Mouse (Mus musculus) kidney, embryonic 16.5 days (tissue): ENCODE data around the gene Plekha6. TPM values are rescaled to one million over a fixed set of nuclear protein-coding genes. Genes with fewer than 3 reads are reported as not detected.

Source experiments
- ATAC-seq: fragments of 200-750 bp; cut with Nextera tagmentation; 2 replicates; pipeline ENCODE4 v1.8.0; 2017; ENCODE audit warnings: moderate TSS enrichment; ENCODE audit not compliant: low FRiP score, low TSS enrichment
- H3K27ac ChIP-seq: fragments of 300-500 bp; sonication (generic); 2 replicates; pipeline ENCODE4 v1.5.1; 2014; ENCODE audit warnings: low read length
- H3K27me3 ChIP-seq: fragments of 300-500 bp; sonication (generic); 2 replicates; pipeline ENCODE4 v1.6.1; 2014; ENCODE audit warnings: low read length, control low read depth, mixed read lengths; ENCODE audit not compliant: insufficient read depth
- H3K36me3 ChIP-seq: fragments of 300-500 bp; sonication (generic); 2 replicates; pipeline ENCODE4 v1.6.1; 2014; ENCODE audit warnings: low read length, control low read depth, mixed read lengths; ENCODE audit not compliant: insufficient read depth
- H3K4me1 ChIP-seq: fragments of 300-500 bp; sonication (generic); 2 replicates; pipeline ENCODE4 v1.6.1; 2014; ENCODE audit warnings: low read length, control low read depth, mixed read lengths; ENCODE audit not compliant: insufficient read depth
- H3K4me2 ChIP-seq: fragments of 300-500 bp; sonication (generic); replicated peaks from 2 replicates; pipeline ENCODE4 v1.6.1; 2014; ENCODE audit warnings: low read depth, low read length
- H3K4me3 ChIP-seq: fragments of 300-500 bp; sonication (generic); 2 replicates; pipeline ENCODE4 v1.5.1; 2014; ENCODE audit warnings: mild to moderate bottlenecking, low read length
- H3K9ac ChIP-seq: fragments of 300-500 bp; sonication (generic); replicated peaks from 2 replicates; pipeline ENCODE4 v1.6.1; 2014; ENCODE audit warnings: low read length
- H3K9me3 ChIP-seq: fragments of 300-500 bp; sonication (generic); 2 replicates; pipeline ENCODE4 v1.6.1; 2016; ENCODE audit warnings: low read length, control low read depth
- WGBS: fragments of 180-500 bp; shearing (Covaris S2); extraction: QIAGEN DNeasy Blood & Tissue Kit; methylation state at CpG from one replicate; pipeline ENCODE4 v1.1.7; 2014; 5-methylcytosine and 5-hydroxymethylcytosine counted together
- polyA plus RNA-seq: library from polyadenylated mRNA; unstranded; fragments of >200 nt; fragmentation: Nextera tagmentation; extraction: Ambion mirVana; gene quantifications from 2 replicates; pipeline ENCODE4 v1.2.1, GENCODE M21; 2015

Gene Plekha6
- polyA plus RNA-seq, 1 experiment from 2014 or later: 9.7 TPM

DNA sequence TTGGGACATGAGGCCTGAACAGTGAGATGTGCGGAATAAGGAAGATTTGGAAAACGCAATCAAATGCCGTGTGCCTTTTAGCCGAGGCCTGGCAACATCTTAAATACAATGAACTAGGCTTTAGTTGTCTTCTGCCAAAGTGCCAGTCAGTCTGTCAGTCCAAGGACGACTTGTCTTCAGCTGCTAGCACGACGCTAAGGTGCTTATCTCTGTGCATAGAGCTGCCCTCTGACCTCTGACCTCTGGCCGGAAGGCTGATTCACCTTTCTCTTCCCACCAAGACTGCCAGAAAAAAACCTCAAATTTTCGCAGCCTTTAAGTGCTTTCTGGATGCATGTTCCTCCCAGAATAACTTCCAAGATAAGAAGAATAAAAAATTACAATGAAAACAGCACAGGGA lies 36.7 kb upstream of the Plekha6 start:
- WGBS: 70% methylated on average over 9 of the region's 9 CpGs
- H3K9ac ChIP-seq: no peak overlapping the region
- H3K27me3 ChIP-seq: no peaks in the 10 kb centered on the region
- no peak overlapping the region for H3K4me2 ChIP-seq
- no peak for ATAC-seq
- H3K4me1 ChIP-seq: peaks cover 25% of the 10 kb centered on the region
- no peak overlapping the region for H3K4me3 ChIP-seq
- H3K9me3 ChIP-seq: 0 out of 2 replicates have a peak, but pooled peaks cover 3% of the 10 kb centered on the region
- H3K27ac ChIP-seq: no peak overlapping the region
- no peaks in the 10 kb centered on the region for H3K36me3 ChIP-seq

DNA sequence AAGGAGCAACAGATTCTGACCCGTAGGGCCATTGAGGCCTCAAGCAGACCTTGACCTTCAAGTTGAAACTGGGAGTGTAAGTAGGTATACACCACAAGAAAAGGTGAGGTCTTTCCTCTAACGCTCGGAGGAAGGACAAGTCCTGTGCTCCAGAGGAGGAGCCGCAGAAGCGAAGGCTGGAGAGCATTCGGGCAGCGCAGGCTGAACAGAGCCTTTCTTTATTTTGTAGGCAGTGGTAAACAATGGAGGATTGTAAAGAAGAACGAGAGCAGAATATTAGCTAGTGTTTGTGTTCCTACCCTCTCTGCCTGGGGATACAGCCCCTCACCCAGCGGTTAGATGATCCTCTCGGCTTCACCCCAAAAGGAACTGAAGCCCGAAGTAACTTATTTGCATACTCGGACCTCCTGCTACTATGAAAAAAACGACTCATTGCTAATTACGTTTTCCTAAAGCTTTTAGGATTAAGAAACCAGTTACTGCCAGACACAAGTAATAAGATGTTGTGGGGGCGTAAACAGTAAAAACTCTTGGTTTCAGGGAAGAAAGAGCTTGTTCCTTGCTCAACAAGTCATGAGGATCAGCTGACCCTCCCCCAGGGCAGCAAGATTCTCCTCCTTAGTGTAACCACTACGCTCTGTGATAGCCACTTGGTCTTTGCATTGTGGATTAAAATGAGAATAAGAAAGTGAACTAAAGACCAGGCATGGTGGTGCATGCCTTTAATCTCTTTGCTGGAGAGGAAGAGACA lies 34.4 kb upstream of the Plekha6 start:
- Histone ChIP-seq H3K36me3 (no peaks in the 10 kb centered on the region), H3K9me3 (0 out of 2 replicates have a peak, but pooled peaks cover 3% of the 10 kb centered on the region), H3K27ac (peak overlapping the region; percentile 99), H3K4me3 (no peak overlapping the region), H3K9ac (0 out of 2 replicates have a peak overlapping the region, but pooled peaks have one; percentile 3), H3K27me3 (no peaks in the 10 kb centered on the region), H3K4me1 (peaks cover 15% of the 10 kb centered on the region), H3K4me2 (no peak overlapping the region)
- WGBS: 41% methylated on average over 16 of the region's 16 CpGs
- no peak for ATAC-seq

GRCm38 (mm10) chr1:133130638-133131560 lies 33.1 kb upstream of the Plekha6 start, which contains the start of gene Ppp1r15b:
TSS of gene Ppp1r15b (plus strand) at chr1:133131143.
- under 1% methylated on average over 72 of the region's 72 CpGs for WGBS
- no peaks in the 10 kb centered on the region for H3K36me3 ChIP-seq
- peaks cover 25% of the 10 kb centered on the region for H3K4me1 ChIP-seq
- peak; percentile 99 for ATAC-seq
- H3K4me2 ChIP-seq: peak within 1 kb of the TSS; percentile 90
- peak within 1 kb of the TSS; percentile 99 for H3K9ac ChIP-seq
- H3K9me3 ChIP-seq: no peaks in the 10 kb centered on the region
- H3K4me3 ChIP-seq: peak within 1 kb of the TSS; percentile 87
- H3K27me3 ChIP-seq: no peaks in the 10 kb centered on the region
- peak within 1 kb of the TSS; percentile 99 for H3K27ac ChIP-seq

- Histone ChIP-seq H3K4me3 (peak overlapping the region; percentile 87), H3K9me3 (no peaks in the 10 kb centered on the region), H3K36me3 (peaks cover 4% of the 10 kb centered on the region; the same call in 1 of the 2 replicates), H3K9ac (peak overlapping the region; percentile 99), H3K4me1 (peaks cover 31% of the 10 kb centered on the region), H3K27ac (peak overlapping the region; percentile 99), H3K4me2 (peak overlapping the region; percentile 90), H3K27me3 (no peaks in the 10 kb centered on the region)
- ATAC-seq: no peak; the same call in 1 of the 2 replicates
- under 1% methylated on average over 35 of the region's 35 CpGs for WGBS
These were observed 32.5 kb upstream of the Plekha6 start for GRCm38 (mm10) chr1:133131561-133131905.

DNA sequence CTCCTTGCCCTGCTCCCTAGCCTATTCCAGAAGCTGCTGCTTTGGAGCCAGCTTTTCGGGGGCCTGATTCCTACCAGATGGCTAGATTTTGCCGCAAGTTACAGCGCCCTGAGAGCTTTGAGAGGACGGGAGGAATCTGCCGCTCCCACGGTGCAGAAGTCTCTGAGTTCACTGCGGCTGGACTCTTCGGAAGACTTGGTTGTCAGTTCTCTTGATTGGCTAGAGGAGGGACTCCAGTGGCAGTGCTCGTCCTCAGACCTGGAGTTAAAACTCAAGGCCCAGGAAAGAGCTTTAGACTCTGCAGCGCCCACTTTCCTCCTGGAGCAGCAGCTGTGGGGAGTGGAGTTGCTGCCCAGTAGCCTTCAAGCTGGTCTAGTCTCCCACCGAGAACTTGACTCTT lies 32.1 kb upstream of the Plekha6 start:
- H3K27ac ChIP-seq: peak overlapping the region; percentile 99
- H3K9me3 ChIP-seq: no peaks in the 10 kb centered on the region
- ATAC-seq: no peak
- H3K4me3 ChIP-seq: peak overlapping the region; percentile 87
- peaks cover 8% of the 10 kb centered on the region for H3K36me3 ChIP-seq
- no peaks in the 10 kb centered on the region for H3K27me3 ChIP-seq
- 0% methylated on average over 11 of the region's 11 CpGs for WGBS
- peak overlapping the region; percentile 99 for H3K9ac ChIP-seq
- H3K4me1 ChIP-seq: peaks cover 33% of the 10 kb centered on the region
- peak overlapping the region; percentile 90 for H3K4me2 ChIP-seq

DNA sequence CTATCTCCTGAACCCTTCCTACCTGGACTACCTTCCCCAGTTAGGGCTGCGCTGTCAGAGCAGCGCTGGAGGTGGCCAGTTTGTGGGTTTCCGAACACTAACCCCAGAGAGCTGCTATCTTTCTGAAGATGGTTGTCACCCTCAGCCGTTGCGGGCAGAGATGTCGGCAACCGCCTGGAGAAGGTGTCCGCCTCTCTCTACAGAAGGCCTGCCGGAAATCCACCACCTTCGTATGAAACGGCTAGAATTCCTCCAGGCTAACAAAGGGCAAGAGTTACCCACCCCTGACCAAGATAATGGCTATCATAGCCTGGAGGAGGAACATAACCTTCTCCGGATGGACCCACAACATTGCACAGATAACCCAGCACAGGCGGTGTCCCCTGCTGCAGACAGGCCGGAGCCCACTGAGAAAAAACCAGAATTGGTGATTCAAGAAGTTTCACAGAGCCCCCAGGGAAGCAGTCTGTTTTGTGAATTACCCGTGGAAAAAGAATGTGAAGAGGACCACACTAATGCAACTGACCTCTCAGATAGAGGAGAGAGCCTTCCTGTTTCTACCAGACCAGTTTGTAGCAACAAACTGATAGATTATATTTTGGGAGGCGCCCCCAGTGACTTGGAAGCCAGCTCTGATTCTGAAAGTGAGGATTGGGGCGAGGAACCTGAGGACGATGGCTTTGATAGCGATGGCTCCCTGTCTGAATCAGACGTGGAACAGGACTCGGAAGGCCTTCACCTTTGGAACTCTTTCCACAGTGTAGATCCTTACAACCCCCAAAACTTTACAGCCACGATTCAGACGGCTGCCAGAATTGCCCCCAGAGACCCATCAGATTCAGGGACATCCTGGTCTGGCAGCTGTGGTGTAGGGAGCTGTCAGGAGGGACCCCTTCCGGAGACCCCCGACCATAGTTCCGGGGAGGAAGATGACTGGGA lies 31.4 kb upstream of the Plekha6 start:
- no peak for ATAC-seq
- Histone ChIP-seq H3K4me3 (peak overlapping the region; percentile 87), H3K4me1 (peaks cover 33% of the 10 kb centered on the region), H3K9me3 (no peaks in the 10 kb centered on the region), H3K36me3 (peaks cover 13% of the 10 kb centered on the region), H3K27ac (peak overlapping the region; percentile 99), H3K27me3 (no peaks in the 10 kb centered on the region), H3K4me2 (peak overlapping the region; percentile 90), H3K9ac (peak overlapping the region; percentile 99)
- WGBS: 5% methylated on average over 26 of the region's 26 CpGs

- no peak for ATAC-seq
- H3K9ac ChIP-seq: peak overlapping the region; percentile 99
- H3K27me3 ChIP-seq: no peaks in the 10 kb centered on the region
- peak overlapping the region; percentile 90 for H3K4me2 ChIP-seq
- no peak overlapping the region for H3K27ac ChIP-seq
- H3K4me3 ChIP-seq: peak overlapping the region; percentile 87
- 0% methylated on average over 2 of the region's 2 CpGs for WGBS
- H3K36me3 ChIP-seq: peaks cover 21% of the 10 kb centered on the region
- no peaks in the 10 kb centered on the region for H3K9me3 ChIP-seq
- peaks cover 33% of the 10 kb centered on the region for H3K4me1 ChIP-seq
These were observed 30.6 kb upstream of the Plekha6 start for GRCm38 (mm10) chr1:133133425-133133824.

DNA sequence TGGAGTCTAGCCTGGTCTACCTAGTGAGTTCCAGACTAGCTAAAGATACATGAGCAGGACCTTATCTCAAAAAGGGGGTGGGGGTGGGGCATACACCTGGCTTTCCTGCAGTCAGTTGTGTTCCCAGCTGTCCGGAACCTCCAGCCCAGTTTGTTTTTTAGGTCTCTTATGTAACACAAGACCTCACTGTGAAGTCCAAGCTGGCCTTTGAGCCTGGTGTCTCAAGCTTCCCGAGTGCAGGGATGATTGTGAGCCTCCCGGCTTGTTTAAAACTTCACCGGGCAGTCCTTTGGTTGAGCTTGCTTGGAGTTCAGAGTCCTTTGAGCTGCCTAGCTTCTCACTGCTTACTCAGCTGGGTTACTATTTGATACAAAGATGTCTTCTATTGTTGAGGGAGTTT lies 29.9 kb upstream of the Plekha6 start:
- peak overlapping the region; percentile 99 for H3K9ac ChIP-seq
- peak overlapping the region; percentile 87 for H3K4me3 ChIP-seq
- 5% methylated on average over 4 of the region's 4 CpGs for WGBS
- H3K4me1 ChIP-seq: peaks cover 33% of the 10 kb centered on the region
- peak overlapping the region; percentile 90 for H3K4me2 ChIP-seq
- no peaks in the 10 kb centered on the region for H3K27me3 ChIP-seq
- no peak for ATAC-seq
- H3K27ac ChIP-seq: 0 out of 2 replicates have a peak overlapping the region, but pooled peaks have one; percentile 9
- peaks cover 27% of the 10 kb centered on the region for H3K36me3 ChIP-seq
- no peaks in the 10 kb centered on the region for H3K9me3 ChIP-seq

- H3K27me3 ChIP-seq: no peaks in the 10 kb centered on the region
- ATAC-seq: no peak
- peak overlapping the region; percentile 87 for H3K4me3 ChIP-seq
- WGBS: 8% methylated on average over 4 of the region's 4 CpGs
- H3K4me1 ChIP-seq: peaks cover 26% of the 10 kb centered on the region
- H3K9me3 ChIP-seq: no peaks in the 10 kb centered on the region
- H3K4me2 ChIP-seq: peak overlapping the region; percentile 90
- H3K36me3 ChIP-seq: peaks cover 32% of the 10 kb centered on the region
- no peak overlapping the region for H3K27ac ChIP-seq
- H3K9ac ChIP-seq: peak overlapping the region; percentile 63
These were observed 29.1 kb upstream of the Plekha6 start for GRCm38 (mm10) chr1:133134881-133135280.
